Mouse (Mus musculus): ENCODE results near the gene Acat1.

The Acat1 gene

GRCm38 (mm10) chr9:53535416-53536320 is 74.5 kb downstream of the Acat1 start:
- peak; percentile 14 to 32 for DNase-seq
